Mouse (Mus musculus) layer of hippocampus, adult 2 months (tissue): ENCODE results near the gene Rara. TPM values are rescaled to one million over a fixed set of nuclear protein-coding genes. Genes with fewer than 3 reads are reported as not detected.

ENCODE experiments used
- DNase-seq, 2 experiments: peaks; one replicate each; pipeline ENCODE4 v3.0.0; 2022; ENCODE audit warnings: low spot score in 2 of 2
- H3K27ac ChIP-seq: fragments of 200-600 bp; 2 replicates; pipeline ENCODE4 v1.8.1; 2022
- H3K4me3 ChIP-seq: fragments of 200-600 bp; 2 replicates; pipeline ENCODE4 v1.8.1; 2022; ENCODE audit warnings: mild to moderate bottlenecking
- CTCF ChIP-seq: fragments of 200-600 bp; conservative IDR thresholded peaks from 2 replicates; pipeline ENCODE4 v1.8.1; 2022; ENCODE audit warnings: antibody characterized with exemption, mild to moderate bottlenecking, moderate library complexity
- total RNA-seq, 2 experiments: library from RNA; stranded (reverse); gene quantifications; 2 replicates each; pipeline ENCODE4 v1.2.3; 2021

The Rara gene
- total RNA-seq, 2 experiments from 2014 or later, result 15.4 to 19.0 TPM

DNA sequence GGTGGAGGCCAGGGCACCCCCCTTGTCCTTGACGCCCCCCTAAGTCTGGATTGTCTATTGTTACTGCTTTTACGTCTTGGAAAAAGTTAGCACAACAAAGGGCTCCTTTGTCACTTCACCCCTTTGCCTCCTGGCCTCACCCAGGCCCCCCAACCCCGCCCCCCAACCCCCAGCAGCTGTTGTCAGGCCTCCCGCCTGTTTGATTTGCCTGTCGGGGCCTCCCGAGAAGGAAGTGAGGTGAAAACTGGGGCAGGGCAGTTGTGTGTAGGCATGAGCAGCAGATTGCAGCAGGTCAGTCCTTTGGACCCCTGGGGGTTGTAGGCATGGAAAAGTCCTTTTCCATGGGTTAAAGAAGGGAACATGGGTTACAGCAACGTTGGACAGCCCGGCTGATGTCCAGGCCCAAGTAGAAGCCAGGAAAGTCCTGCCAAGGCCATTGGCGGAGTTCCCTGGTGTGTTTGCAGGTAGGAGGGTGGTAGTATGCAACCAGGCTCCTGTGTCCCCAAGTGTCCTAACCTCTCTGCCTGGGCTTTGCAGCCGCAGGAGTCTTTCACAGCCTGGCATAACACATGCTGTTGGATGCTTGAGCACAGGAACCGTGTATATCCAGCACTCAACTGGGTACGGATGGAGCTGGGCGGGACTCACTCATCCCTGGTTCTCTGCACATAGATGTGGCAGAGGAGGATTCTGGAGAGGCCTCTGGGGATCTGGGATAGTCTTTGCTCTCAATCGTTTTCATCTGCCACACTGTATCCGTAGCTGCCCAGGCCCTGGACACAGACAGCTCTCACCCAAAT is 37.2 kb downstream of the Rara start:
- DNase-seq, result no peak
- TF ChIP-seq CTCF, result no peak
- Histone ChIP-seq H3K4me3 (no peak overlapping the region), H3K27ac (peak overlapping the region; percentile 81; the same call in 1 of the 2 replicates)

DNA sequence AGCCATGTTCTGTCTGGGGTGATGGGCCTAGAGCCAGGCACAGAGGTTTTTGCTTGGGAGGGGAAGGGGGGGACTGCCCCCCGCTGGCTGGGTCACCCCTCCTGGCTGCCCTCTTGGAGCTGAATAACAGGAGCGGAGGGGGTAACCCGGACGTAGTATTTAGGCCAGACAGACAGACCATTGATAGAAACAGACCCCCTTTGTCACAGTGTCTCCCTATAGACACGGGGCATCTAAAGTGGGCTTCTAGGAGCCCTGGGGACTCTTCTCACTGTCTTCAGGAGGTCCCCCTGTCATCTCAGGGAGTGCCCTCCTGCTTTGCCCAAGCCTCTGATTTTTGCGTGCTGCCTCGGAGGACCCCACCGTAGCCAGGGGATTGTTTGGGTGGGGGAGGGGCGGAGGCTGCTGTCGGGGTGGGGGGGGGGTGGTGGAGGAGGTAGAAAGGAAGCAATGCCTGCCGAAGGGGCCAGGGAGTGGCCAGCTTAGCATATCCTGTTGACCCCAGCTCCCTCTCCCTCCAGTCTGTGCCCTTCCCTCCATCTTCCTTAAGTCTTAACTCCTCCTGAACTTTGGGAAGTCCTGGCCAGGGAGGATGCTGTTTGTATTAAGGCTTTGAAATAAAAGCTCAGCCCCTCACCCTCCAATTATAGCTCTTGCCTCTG is 37.9 kb downstream of the Rara start:
- DNase-seq, result no peak
- Histone ChIP-seq H3K27ac (peak overlapping the region; percentile 53; the same call in 1 of the 2 replicates), H3K4me3 (no peak overlapping the region)
- TF ChIP-seq CTCF, result no peak

DNA sequence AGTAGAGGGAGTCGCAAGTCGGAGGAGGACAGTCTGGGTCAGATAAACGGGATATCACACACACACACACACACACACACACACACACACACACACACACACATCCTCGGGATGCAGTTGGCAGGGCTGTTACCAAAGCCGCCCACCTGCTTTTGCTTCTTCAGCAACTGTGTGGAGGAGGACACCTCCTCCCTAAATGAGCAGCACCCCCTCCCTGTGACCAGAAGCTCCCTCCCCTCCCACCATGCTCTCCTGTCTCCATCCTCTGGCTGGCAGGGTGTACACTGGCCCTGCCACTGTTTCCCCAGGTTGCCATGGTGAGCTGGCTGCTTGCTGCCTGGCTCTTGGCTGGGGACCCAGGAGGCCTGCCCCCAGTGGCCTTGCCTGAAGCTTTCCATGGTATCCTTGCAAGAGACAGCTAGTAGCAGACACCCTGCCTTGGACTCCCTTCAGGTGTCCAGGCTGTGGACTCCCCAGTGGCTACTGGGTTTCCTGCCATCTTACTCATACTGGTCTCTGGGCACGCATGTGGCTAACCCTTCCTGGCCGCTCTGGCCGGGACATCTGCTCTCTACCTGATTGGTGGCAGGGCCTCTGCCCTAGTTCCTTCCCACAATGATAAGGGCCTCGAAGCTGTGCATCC is 39.0 kb downstream of the Rara start:
- peak; percentile 73 to 81 for DNase-seq
- peak overlapping the region; percentile 64; the same call in 1 of the 2 replicates for H3K27ac ChIP-seq
- H3K4me3 ChIP-seq, result no peak overlapping the region
- TF ChIP-seq CTCF, result peak; percentile 67

- no peak for DNase-seq
- no peak for TF ChIP-seq CTCF
- Histone ChIP-seq H3K27ac (no peak overlapping the region; the same call in 1 of the 2 replicates), H3K4me3 (no peak overlapping the region)
Measured at GRCm38 (mm10) chr11:98968079-98968478, 40.5 kb downstream of the Rara start.

GRCm38 (mm10) chr11:98968716-98969495 is 41.3 kb downstream of the Rara start:
- Histone ChIP-seq H3K27ac (peak overlapping the region; percentile 15; the same call in 1 of the 2 replicates), H3K4me3 (no peak overlapping the region)
- no peak for TF ChIP-seq CTCF
- DNase-seq, result no peak

DNA sequence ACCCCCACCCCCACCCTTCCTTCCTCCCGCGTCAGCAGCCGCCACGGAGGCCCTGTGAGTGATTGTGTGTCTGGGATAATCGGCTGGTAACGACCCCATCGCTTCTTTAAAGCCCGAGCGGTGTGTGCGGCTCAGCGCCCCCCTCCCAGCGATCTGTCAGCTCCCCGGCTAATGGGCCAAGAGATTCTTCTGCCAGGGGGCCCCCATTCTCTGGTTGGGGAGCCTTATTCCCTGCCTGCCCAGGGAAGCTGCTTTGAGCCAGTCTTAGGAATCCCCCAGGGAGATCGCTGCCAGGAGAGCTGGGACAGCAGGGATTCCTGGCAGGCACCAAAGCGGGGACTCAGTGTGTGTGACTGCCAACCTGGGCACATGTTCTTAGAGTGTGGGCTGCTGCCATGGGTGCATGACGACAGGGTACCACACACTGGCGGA is 41.9 kb downstream of the Rara start:
- TF ChIP-seq CTCF, result no peak
- peak; percentile 83 to 87 for DNase-seq
- H3K4me3 ChIP-seq, result no peak overlapping the region
- H3K27ac ChIP-seq, result peak overlapping the region; percentile 40; the same call in 1 of the 2 replicates

- Histone ChIP-seq H3K4me3 (no peak overlapping the region), H3K27ac (peak overlapping the region; percentile 40; the same call in 1 of the 2 replicates)
- no peak for TF ChIP-seq CTCF
- DNase-seq, result no peak
Measured at GRCm38 (mm10) chr11:98970191-98970925, 42.7 kb downstream of the Rara start.

DNA sequence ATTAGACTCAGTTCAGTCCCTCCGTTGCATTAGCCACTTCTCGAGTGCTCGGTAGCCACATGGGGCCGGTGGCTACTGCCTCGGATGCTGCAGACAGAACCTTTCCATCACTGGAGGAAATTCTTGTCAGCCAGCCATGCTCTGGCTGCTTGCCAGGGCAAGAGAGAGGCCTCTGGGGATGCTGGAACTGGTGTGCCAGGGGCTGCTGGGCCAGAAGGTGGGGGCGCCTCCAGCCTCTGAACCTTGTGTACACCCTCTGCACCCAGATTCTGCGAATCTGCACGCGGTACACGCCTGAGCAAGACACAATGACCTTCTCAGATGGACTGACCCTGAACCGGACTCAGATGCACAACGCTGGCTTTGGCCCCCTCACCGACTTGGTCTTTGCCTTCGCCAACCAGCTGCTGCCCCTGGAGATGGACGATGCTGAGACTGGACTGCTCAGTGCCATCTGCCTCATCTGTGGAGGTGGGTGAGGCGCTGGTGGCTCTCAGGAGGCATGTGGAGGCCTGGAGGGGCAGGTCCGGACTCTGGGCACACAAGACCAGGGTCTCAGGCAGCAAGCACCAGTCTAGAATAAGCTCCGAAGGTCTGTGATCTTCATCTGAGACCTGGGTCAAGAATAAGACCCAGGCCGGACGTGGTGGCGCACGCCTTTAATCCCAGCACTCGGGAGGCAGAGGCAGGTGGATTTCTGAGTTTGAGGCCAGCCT is 43.9 kb downstream of the Rara start:
- Histone ChIP-seq H3K4me3 (no peak overlapping the region), H3K27ac (no peak overlapping the region)
- no peak for TF ChIP-seq CTCF
- peak in 1 of 2 experiments; percentile 59 for DNase-seq

- Histone ChIP-seq H3K27ac (no peak overlapping the region), H3K4me3 (no peak overlapping the region)
- TF ChIP-seq CTCF, result peak; percentile 93
- peak; percentile 71 to 90 for DNase-seq
Measured at GRCm38 (mm10) chr11:98972215-98972614, 44.6 kb downstream of the Rara start.

DNA sequence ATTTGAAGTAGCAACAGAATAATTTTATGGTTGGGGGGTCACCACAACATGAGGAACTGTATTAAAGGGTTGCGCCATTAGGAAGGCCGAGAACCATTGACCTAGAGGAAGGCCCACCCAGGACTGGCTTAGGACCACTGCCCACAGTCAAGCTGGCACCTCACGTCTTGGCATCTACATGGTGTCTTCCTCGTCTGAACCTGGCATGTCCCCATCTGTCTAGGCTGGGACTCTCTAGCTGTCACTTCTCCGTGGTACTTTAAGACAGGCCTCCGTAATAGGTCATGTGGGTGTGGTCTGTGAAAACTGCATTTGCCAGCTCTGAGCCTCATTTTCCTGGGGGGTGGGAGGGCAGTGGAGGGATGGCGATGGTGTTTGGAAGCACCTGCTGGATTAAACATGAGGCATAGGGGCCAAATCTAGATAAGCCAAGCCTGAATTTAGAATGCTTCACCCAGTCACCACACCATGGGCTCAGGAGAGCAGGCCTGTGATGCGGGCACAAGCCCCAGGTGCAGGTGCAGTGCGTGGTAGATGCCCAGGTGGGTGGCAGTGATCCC is 45.3 kb downstream of the Rara start:
- no peak for DNase-seq

GRCm38 (mm10) chr11:98973584-98973983 is 46.0 kb downstream of the Rara start:
- no peak overlapping the region for H3K27ac ChIP-seq
- TF ChIP-seq CTCF, result no peak
- H3K4me3 ChIP-seq, result no peak overlapping the region
- no peak for DNase-seq

More for the DNA sequence above, 45.3 kb downstream of the Rara start:
- Histone ChIP-seq H3K4me3 (no peak overlapping the region), H3K27ac (no peak overlapping the region)
- TF ChIP-seq CTCF, result no peak
